Mouse (Mus musculus): Measurements from ENCODE around the gene Oas1e.

DNA sequence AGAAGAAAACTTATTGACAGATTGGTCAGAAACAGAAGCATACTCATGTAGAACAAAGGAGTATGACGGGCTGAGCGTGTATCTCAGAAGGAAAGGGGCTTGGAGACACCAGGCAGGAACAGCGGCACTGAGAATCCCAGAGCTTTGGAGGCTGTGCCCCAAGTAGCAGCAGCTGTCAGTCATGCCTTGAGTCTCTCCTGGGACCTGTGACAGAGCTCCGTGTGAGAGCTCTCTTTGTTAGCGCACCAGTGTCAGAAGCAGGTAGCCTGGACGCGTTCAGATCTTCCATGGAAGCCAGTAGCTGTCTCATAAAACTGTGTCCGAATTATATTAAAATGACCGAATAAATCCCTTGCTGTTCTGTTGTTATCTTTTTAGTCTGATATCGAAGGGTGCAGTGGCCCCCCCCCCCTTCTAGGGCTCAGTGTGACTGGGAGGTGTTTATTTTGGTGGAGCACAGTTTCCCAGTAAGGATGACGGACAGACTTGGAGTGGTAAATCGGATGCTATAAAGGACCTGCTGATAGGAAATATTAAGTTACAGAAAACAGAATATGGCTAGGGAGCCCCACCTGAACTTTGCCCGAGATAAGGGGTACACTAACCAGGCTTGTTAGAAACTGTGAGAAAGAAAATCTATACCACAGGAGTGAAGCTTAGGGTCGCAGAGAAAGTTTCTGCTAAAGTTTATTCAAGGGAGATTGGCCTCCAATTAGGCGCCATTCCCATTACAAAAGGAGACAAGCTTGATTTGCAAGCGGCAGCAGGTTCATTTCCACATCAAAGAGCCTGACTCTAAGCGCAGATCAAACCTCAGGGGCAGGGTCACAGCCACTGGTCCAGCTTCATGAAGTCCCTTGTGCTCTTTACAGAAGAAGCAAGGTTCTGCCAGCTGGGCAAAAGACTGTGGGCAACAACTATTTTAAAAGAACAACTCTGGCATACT, 38.3 kb upstream of the Oas1e start:
- TF ChIP-seq POLR2A (IDR thresholded peaks at IDR 0.05; ENCODE audit: insufficient read length, low read depth), result no peak
- no peak for TF ChIP-seq SRF (IDR thresholded peaks at IDR 0.05; ENCODE audit: control insufficient read depth, insufficient read length, low read depth)
- no peak for TF ChIP-seq E2F4 (IDR thresholded peaks at IDR 0.05; ENCODE audit: insufficient read depth)
- no peak for TF ChIP-seq USF1 (IDR thresholded peaks at IDR 0.05; ENCODE audit: low read depth)
